Mouse (Mus musculus) midbrain, embryonic 10.5 days (tissue): ENCODE data around the gene Aftph. TPM values are rescaled to one million over a fixed set of nuclear protein-coding genes. Genes with fewer than 3 reads are reported as not detected.
A peak's percentile ranks its signal among the peaks of the same experiment; 100 is the strongest.

Source experiments
- DNase-seq: peaks from one replicate; pipeline ENCODE4 v3.0.0-alpha.2; 2017; ENCODE audit warnings: low spot score
- H3K27ac ChIP-seq: fragments of 300-500 bp; sonication (generic); replicated peaks from 2 replicates; pipeline ENCODE4 v1.5.1; 2016; ENCODE audit warnings: mild to moderate bottlenecking
- H3K27me3 ChIP-seq: fragments of 300-500 bp; sonication (generic); 2 replicates; pipeline ENCODE4 v1.6.1; 2016; ENCODE audit warnings: low read depth, mild to moderate bottlenecking; ENCODE audit not compliant: poor library complexity, severe bottlenecking
- H3K36me3 ChIP-seq: fragments of 300-500 bp; sonication (generic); 2 replicates; pipeline ENCODE4 v1.6.1; 2016; ENCODE audit warnings: mild to moderate bottlenecking, moderate library complexity
- H3K4me1 ChIP-seq: fragments of 300-500 bp; sonication (generic); 2 replicates; pipeline ENCODE4 v1.6.1; 2016
- H3K4me3 ChIP-seq: fragments of 300-500 bp; sonication (generic); 2 replicates; pipeline ENCODE4 v1.5.1; 2016; ENCODE audit warnings: mild to moderate bottlenecking, moderate library complexity
- H3K9me3 ChIP-seq: fragments of 300-500 bp; sonication (generic); replicated peaks from 2 replicates; pipeline ENCODE4 v1.6.1; 2016; ENCODE audit warnings: mild to moderate bottlenecking
- WGBS: fragments of 180-500 bp; shearing (Covaris S2); methylation state at CpG from one replicate; pipeline ENCODE4 v1.1.7; 2016; 5-methylcytosine and 5-hydroxymethylcytosine counted together
- polyA plus RNA-seq: library from polyadenylated mRNA; unstranded; fragments of >200 nt; fragmentation: Nextera tagmentation; extraction: Ambion mirVana; gene quantifications from 2 replicates; pipeline ENCODE4 v1.2.1, GENCODE M21; 2016

Aftph gene
- 22.1 and 23.9 TPM in 2 replicates for polyA plus RNA-seq

DNA sequence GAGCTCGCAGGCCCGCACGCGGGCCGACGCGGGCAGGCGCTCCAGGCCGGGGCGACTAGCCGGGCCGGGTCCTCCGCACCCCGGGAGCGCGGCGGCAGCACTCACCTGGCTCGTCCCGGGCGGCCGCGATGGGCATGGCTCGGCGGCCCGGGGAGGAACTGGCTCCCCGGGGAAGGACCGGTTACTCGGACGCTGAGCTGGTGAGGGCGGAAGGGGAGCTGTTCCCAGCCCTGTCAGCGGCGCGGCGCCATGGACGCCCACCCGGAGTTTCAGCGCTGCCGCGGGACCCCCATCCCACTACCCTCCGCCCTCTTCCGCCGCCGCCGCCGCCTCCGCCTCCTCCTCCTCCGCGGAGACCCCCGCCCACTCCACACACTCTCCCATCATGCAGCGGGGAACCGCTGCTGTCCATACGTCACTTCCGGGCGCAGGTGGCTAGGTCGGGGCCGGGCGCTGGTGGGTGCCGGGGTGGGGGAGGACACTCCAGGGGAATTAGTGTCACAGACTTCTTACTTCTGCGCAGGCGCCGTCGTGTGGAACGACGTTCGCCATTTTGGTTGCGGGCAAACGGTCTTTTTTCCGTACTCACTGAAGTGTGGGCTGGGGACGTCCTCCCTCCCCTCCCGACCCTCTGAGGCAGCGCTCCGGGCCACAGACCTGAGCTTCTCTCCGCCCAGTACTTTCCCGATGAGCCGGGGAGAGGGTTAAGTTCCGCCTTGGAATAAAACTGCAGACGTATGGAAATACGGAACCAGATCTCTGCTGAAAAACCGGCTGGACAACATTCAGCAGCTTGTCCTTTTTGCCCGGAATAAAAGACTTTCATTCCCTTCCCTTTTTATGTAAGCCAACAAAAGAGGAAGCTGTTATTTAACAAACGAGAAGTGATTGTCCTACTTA is at the start of gene Aftph:
Aftph (minus strand) TSS at position 389 of the 900 bp plus-strand sequence.
- Histone ChIP-seq H3K27me3 (no peaks in the 10 kb centered on the region), H3K9me3 (no peaks in the 10 kb centered on the region), H3K36me3 (peaks cover 6% of the 10 kb centered on the region; the same call in 1 of the 2 replicates), H3K27ac (peak within 1 kb of the TSS; percentile 92), H3K4me1 (peaks cover 17% of the 10 kb centered on the region), H3K4me3 (peak within 1 kb of the TSS; percentile 96)
- under 1% methylated on average over 73 of the region's 81 CpGs for WGBS
- DNase-seq: peak; percentile 100

DNA sequence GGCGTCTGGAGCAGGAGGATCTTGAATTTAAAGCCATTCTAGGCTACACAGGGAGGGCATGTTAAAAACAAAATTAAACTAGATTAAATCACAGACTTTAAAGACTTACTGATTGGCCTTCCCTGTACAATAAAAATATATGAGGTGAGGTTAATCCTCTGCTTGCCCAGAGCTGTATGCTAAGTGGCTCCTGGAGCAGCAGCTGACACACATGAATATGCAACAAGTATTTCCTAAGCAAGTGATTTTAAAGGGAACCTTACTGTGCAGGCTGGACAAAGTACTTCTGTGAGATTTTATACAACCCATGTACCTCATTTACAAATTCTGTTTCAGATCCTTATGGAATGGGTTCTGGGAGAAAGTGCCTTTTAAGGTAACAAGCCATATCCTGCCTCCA is 47.6 kb upstream of the Aftph start:
- Histone ChIP-seq H3K36me3 (no peaks in the 10 kb centered on the region), H3K4me3 (no peak overlapping the region), H3K9me3 (peaks cover 11% of the 10 kb centered on the region; the same call in 1 of the 2 replicates), H3K4me1 (peaks cover 11% of the 10 kb centered on the region; the same call in 1 of the 2 replicates), H3K27me3 (no peaks in the 10 kb centered on the region), H3K27ac (no peak overlapping the region)
- 66% methylated on average over 1 of the region's 1 CpGs for WGBS
- no peak for DNase-seq

DNA sequence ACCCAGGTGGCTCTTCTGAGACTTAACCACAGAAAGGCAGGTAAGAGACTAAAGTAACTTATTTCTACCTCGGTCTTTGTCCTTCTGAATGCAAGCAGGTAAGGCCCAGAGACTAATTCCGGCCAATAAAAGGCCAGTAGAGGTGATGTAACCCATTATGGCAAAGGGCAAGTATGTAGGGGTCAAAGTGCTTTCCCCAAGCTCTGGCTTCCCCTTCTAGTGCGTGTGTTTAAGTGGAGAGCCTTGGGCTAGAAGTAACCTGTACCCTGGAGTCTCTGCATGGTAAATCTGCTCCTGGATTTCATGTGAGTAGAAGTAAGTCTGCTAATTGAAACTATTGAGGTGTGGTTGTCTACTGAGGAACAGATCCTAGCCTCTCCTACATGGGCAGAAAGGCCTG is 46.7 kb upstream of the Aftph start:
- Histone ChIP-seq H3K27ac (no peak overlapping the region), H3K4me1 (peaks cover 11% of the 10 kb centered on the region; the same call in 1 of the 2 replicates), H3K27me3 (no peaks in the 10 kb centered on the region), H3K36me3 (no peaks in the 10 kb centered on the region), H3K9me3 (peaks cover 14% of the 10 kb centered on the region; the same call in 1 of the 2 replicates), H3K4me3 (no peak overlapping the region)
- 80% methylated on average over 3 of the region's 3 CpGs for WGBS
- DNase-seq: no peak

DNA sequence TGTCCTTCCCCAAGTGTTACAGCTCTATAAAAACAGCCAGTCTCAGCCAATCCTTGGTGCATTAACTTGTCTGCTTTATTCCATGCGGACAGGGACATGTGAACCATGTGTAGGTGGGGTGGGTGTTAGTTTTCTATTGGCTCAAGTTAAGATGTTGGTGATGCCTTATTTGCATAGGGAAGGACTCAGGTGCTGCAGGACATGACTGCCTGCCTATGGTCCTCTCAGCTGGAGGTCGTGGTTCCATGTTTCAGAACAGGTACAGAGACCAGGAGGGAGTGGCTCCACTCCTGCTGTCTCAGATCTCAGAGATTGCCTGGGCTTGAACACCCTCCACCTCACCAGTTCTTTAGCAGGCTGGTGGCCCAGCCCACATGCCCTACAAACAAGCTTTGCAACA is 44.8 kb upstream of the Aftph start:
- WGBS: 78% methylated on average over 2 of the region's 2 CpGs
- Histone ChIP-seq H3K4me3 (no peak overlapping the region), H3K36me3 (no peaks in the 10 kb centered on the region), H3K9me3 (peaks cover 14% of the 10 kb centered on the region; the same call in 1 of the 2 replicates), H3K27ac (no peak overlapping the region), H3K27me3 (no peaks in the 10 kb centered on the region), H3K4me1 (peaks cover 11% of the 10 kb centered on the region; the same call in 1 of the 2 replicates)
- no peak for DNase-seq

DNA sequence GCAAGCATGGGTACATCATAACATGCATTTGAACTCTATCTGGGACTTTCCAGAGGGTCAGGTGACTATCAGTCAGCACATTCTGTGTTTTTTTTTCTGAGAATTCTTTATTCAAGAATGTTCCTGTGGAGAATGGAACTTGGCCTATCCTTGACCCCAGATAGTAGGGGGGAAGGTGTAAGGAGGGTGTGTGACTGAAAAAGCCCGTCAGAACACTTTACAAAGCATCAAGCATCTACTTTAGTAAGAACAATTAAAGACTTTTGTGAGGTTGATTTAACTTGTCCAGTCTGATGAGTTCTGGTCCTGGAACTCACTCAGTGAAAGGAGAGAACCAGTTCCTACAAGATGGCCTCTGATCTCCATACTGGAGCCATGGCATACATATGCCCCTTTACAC is 43.8 kb upstream of the Aftph start:
- no peak for DNase-seq
- Histone ChIP-seq H3K27me3 (no peaks in the 10 kb centered on the region), H3K36me3 (no peaks in the 10 kb centered on the region), H3K27ac (no peak overlapping the region), H3K4me1 (peaks cover 11% of the 10 kb centered on the region; the same call in 1 of the 2 replicates), H3K9me3 (peaks cover 14% of the 10 kb centered on the region; the same call in 1 of the 2 replicates), H3K4me3 (no peak overlapping the region)
- 80% methylated on average over 1 of the region's 1 CpGs for WGBS

DNA sequence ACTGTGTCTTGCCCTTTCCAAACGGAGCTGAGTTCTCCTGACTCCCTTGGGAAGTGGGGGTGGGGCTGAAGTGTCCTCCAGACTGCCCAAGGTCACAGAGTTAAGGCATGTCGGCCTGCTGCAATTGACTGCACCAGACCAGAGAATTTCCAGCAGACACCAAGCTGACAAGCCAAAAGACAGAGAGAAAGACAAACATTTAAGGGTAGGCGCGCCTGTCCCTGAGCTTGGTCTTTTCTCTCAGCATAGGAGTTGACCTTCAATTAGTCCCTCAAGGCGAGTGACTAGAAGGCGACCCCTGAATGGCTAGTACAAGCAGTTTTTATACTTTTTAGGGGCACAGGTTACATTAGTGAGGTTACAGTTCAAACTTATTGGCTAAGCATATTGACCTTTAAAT is 43.4 kb upstream of the Aftph start:
- Histone ChIP-seq H3K4me1 (peaks cover 11% of the 10 kb centered on the region; the same call in 1 of the 2 replicates), H3K36me3 (no peaks in the 10 kb centered on the region), H3K4me3 (no peak overlapping the region), H3K27ac (no peak overlapping the region), H3K9me3 (peaks cover 14% of the 10 kb centered on the region; the same call in 1 of the 2 replicates), H3K27me3 (no peaks in the 10 kb centered on the region)
- DNase-seq: no peak
- WGBS: 87% methylated on average over 6 of the region's 6 CpGs

DNA sequence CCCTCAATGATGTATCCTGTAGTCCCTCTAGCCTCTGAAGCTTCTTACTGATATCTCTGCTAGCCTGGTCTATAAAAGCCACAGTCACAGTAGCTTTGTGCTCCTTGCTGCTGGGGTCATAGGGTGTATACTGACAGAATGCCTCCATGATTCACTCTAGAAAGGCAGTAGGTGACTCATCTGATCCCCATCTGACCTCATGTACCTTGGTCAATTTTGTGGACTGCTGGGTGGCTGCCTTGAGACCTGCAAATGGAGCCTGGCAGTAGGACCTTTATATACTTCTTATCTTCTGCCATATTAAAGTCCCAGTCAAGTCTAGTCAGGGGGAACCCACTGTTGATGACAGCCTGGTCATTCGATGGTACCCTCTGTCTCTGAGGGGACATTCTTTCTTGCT is 42.1 kb upstream of the Aftph start:
- no peaks in the 10 kb centered on the region for H3K36me3 ChIP-seq
- H3K4me1 ChIP-seq: peaks cover 7% of the 10 kb centered on the region; the same call in 1 of the 2 replicates
- no peak overlapping the region for H3K4me3 ChIP-seq
- H3K27ac ChIP-seq: no peak overlapping the region
- DNase-seq: no peak
- 91% methylated on average over 1 of the region's 1 CpGs for WGBS
- peaks cover 14% of the 10 kb centered on the region; the same call in 1 of the 2 replicates for H3K9me3 ChIP-seq
- H3K27me3 ChIP-seq: no peaks in the 10 kb centered on the region

DNA sequence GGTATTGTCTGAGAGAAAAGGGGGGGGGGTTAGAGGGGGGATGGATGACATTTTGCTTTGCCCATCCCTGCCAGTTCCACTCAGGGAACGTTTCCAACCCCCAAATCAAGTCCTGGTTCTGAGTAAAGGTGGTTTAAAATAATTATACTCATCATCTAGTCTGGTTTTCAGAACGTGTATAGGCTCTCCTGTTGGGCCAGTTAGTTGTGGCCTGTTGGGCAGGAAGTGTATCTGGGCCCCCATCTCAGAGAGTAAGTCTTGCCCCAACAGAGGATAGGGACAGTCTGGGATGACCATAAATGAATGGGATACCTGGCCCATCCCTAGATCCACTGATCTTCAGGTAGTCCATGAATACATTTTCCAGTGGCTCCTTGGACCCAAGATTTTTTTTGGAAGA is 41.2 kb upstream of the Aftph start:
- H3K36me3 ChIP-seq: no peaks in the 10 kb centered on the region
- no peak overlapping the region for H3K27ac ChIP-seq
- peaks cover 14% of the 10 kb centered on the region; the same call in 1 of the 2 replicates for H3K9me3 ChIP-seq
- no peaks in the 10 kb centered on the region for H3K27me3 ChIP-seq
- peaks cover 4% of the 10 kb centered on the region for H3K4me1 ChIP-seq
- H3K4me3 ChIP-seq: no peak overlapping the region
- 71% methylated on average over 2 of the region's 2 CpGs for WGBS
- DNase-seq: no peak

DNA sequence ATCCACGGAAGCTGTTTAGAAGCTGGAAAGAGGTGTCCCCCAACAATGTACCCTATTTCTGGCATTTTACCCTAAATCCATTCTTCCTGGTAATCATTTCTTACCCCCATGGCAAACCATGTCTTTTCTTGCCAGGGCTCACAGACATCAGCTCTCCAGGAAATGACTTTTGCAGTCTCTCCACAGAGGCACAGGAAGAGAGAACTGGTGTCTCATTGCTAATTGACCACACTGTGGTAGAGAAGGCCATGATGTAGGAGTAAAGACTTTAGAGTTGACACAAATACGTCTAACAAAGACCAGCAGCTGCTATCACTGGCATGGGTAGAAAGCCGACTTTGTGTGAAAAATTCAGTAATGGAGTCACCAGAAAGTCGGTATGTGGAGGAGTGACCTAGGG is 38.9 kb upstream of the Aftph start:
- DNase-seq: no peak
- H3K9me3 ChIP-seq: peaks cover 12% of the 10 kb centered on the region; the same call in 1 of the 2 replicates
- WGBS: 85% methylated on average over 4 of the region's 4 CpGs
- H3K4me1 ChIP-seq: peaks cover 8% of the 10 kb centered on the region
- H3K27me3 ChIP-seq: no peaks in the 10 kb centered on the region
- H3K4me3 ChIP-seq: no peak overlapping the region
- H3K36me3 ChIP-seq: no peaks in the 10 kb centered on the region
- no peak overlapping the region for H3K27ac ChIP-seq

DNA sequence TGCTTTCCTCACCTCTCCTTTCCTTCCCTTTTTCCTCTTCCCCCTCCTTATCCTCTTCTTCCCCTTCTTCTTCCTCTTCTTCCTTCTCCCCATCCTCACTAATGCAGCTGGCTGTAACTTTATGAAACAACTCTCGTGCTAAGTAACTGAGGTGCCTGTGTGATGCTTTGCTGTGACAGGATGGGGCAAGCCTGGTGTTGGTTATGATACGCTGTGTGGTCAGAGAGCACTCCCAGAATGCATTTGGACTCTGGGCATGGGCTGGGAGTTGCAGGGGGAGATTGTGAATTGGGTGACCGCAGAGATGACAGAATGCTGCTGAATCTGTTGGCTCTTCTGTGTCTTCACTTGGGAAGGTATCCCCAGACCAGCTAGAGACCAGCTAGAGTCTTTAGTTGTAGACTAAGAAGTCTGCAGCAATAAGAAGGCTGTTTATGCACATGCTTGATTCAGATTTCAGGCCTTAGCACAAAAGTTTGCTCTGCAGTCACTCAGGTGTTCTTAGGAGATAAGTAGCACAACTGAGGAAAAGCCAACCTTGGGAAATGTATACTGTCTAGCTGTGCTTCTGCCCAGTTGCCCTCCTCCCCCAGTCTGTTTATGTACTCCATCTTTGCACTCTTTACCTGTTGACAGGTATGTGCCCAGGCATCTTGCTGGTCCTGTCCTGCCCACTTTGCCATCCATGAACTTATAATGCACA is 37.6 kb upstream of the Aftph start:
- 85% methylated on average over 3 of the region's 3 CpGs for WGBS
- no peak overlapping the region for H3K27ac ChIP-seq

DNA sequence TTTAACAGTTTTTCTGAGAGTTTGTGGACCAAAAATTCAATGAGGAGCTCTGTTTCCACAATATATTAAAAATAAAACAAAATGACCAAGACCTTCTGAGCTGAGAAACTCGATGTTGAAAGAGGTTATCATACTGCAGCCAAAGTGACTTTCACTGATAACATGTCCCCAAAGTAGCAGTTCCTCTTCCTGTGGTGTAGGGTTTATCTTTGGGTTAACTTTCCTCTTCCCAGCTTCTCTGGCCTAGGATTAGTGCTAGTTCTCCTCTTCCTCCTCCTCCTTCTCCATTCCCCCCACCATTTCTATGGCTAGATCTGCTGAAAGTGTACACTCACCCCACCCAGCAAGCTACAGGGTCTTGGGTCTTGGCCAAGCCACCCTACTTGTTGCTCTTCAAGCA is 36.9 kb upstream of the Aftph start:
- no peak for DNase-seq
- WGBS: 80% methylated on average over 1 of the region's 1 CpGs
- Histone ChIP-seq H3K36me3 (no peaks in the 10 kb centered on the region), H3K27ac (no peak overlapping the region), H3K9me3 (no peaks in the 10 kb centered on the region), H3K4me3 (no peak overlapping the region), H3K4me1 (peaks cover 8% of the 10 kb centered on the region), H3K27me3 (no peaks in the 10 kb centered on the region)

More for the DNA sequence above, 37.6 kb upstream of the Aftph start:
- H3K4me1 ChIP-seq: peaks cover 8% of the 10 kb centered on the region
- H3K36me3 ChIP-seq: no peaks in the 10 kb centered on the region
- 0 out of 2 replicates have a peak, but pooled peaks cover 3% of the 10 kb centered on the region for H3K9me3 ChIP-seq
- no peaks in the 10 kb centered on the region for H3K27me3 ChIP-seq
- no peak for DNase-seq
- H3K4me3 ChIP-seq: no peak overlapping the region

DNA sequence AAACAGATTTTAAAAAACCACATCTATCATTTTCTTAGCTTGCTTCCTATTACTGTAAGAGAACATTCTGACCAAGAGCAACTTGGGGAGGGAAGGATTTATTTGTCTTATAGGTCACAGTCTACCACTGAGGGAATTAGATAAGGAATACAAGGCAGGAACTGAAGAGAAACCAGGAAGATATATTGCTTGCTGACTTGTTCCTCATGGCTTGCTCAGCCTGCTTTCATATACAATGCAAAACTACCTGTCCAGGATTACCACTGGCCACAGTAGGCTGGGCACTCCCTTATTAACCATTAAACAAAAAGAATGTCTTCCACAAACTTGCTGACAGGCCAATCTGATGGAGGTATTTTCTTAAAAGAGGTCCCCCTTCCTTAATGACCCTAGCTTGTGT is 35.3 kb upstream of the Aftph start:
- DNase-seq: no peak
- Histone ChIP-seq H3K9me3 (no peaks in the 10 kb centered on the region), H3K4me1 (peaks cover 8% of the 10 kb centered on the region), H3K4me3 (no peak overlapping the region), H3K27ac (no peak overlapping the region), H3K27me3 (no peaks in the 10 kb centered on the region), H3K36me3 (no peaks in the 10 kb centered on the region)
